Mouse (Mus musculus): ENCODE data around the gene 4931428L18Rik. TPM values are rescaled to one million over a fixed set of nuclear protein-coding genes. Genes with fewer than 3 reads are reported as not detected.

4931428L18Rik gene
- polyA plus RNA-seq (2015; fragmentation: Nextera tagmentation; extraction: Ambion mirVana): 0.25 TPM in 1 of 2 replicates, not detected in the other

GRCm38 (mm10) chr1:31222564-31222963 lies at the start of gene 4931428L18Rik, which contains the start of gene Pih1d3:
Gene 4931428L18Rik (minus strand): TSS chr1:31222684.
Gene Pih1d3 (plus strand): TSS chr1:31222838.
- H3K36me3 ChIP-seq (ENCODE audit: control insufficient read depth, insufficient read depth, low read length): no peaks in the 10 kb centered on the region
- H3K4me2 ChIP-seq (ENCODE audit: low read depth, low read length): no peak within 1 kb of the TSS
- WGBS: 78% methylated on average over 7 of the region's 7 CpGs
- no peaks in the 10 kb centered on the region for H3K4me1 ChIP-seq (ENCODE audit: control insufficient read depth, insufficient read depth, low read length)
- no peak within 1 kb of the TSS for H3K27ac ChIP-seq (ENCODE audit: low read length)
- H3K9me3 ChIP-seq (replicated peaks; ENCODE audit: control insufficient read depth, low read length): no peaks in the 10 kb centered on the region
- no peaks in the 10 kb centered on the region for H3K27me3 ChIP-seq (ENCODE audit: control insufficient read depth, insufficient read depth, low read length)
- H3K9ac ChIP-seq (ENCODE audit: low read length): no peak within 1 kb of the TSS
- H3K4me3 ChIP-seq (replicated peaks; ENCODE audit: low read length): no peak within 1 kb of the TSS
- 0 out of 2 replicates have a peak, but pooled peaks have one; percentile 29 for ATAC-seq (ENCODE audit: insufficient read depth, low FRiP score)

- ATAC-seq (ENCODE audit: insufficient read depth, low FRiP score): peak; percentile 29; the same call in 1 of the 2 replicates
- Histone ChIP-seq H3K4me2 (ENCODE audit: low read depth, low read length) (0 out of 2 replicates have a peak overlapping the region, but pooled peaks have one; percentile 6), H3K27ac (ENCODE audit: low read length) (peak overlapping the region; percentile 64), H3K4me1 (ENCODE audit: control insufficient read depth, insufficient read depth, low read length) (no peaks in the 10 kb centered on the region), H3K9ac (ENCODE audit: low read length) (no peak overlapping the region), H3K4me3 (replicated peaks; ENCODE audit: low read length) (no peak overlapping the region), H3K27me3 (ENCODE audit: control insufficient read depth, insufficient read depth, low read length) (no peaks in the 10 kb centered on the region), H3K9me3 (replicated peaks; ENCODE audit: control insufficient read depth, low read length) (no peaks in the 10 kb centered on the region), H3K36me3 (ENCODE audit: control insufficient read depth, insufficient read depth, low read length) (no peaks in the 10 kb centered on the region)
- WGBS: 47% methylated on average over 10 of the region's 10 CpGs
Measured at GRCm38 (mm10) chr1:31260218-31260923, 37.9 kb upstream of the 4931428L18Rik start.

GRCm38 (mm10) chr1:31233319-31234036 lies 11.0 kb upstream of the 4931428L18Rik start:
- ATAC-seq (ENCODE audit: insufficient read depth, low FRiP score): no peak
- Histone ChIP-seq H3K36me3 (ENCODE audit: control insufficient read depth, insufficient read depth, low read length) (no peaks in the 10 kb centered on the region), H3K27ac (ENCODE audit: low read length) (no peak overlapping the region), H3K27me3 (ENCODE audit: control insufficient read depth, insufficient read depth, low read length) (no peaks in the 10 kb centered on the region), H3K9me3 (replicated peaks; ENCODE audit: control insufficient read depth, low read length) (no peaks in the 10 kb centered on the region), H3K4me2 (ENCODE audit: low read depth, low read length) (no peak overlapping the region), H3K4me1 (ENCODE audit: control insufficient read depth, insufficient read depth, low read length) (no peaks in the 10 kb centered on the region), H3K4me3 (replicated peaks; ENCODE audit: low read length) (no peak overlapping the region), H3K9ac (ENCODE audit: low read length) (no peak overlapping the region)

GRCm38 (mm10) chr1:31220599-31221250 lies 1.8 kb downstream of the 4931428L18Rik start:
- Histone ChIP-seq H3K27ac (ENCODE audit: low read length) (no peak overlapping the region), H3K4me1 (ENCODE audit: control insufficient read depth, insufficient read depth, low read length) (no peaks in the 10 kb centered on the region), H3K4me3 (replicated peaks; ENCODE audit: low read length) (no peak overlapping the region), H3K27me3 (ENCODE audit: control insufficient read depth, insufficient read depth, low read length) (no peaks in the 10 kb centered on the region), H3K4me2 (ENCODE audit: low read depth, low read length) (no peak overlapping the region), H3K36me3 (ENCODE audit: control insufficient read depth, insufficient read depth, low read length) (no peaks in the 10 kb centered on the region), H3K9me3 (replicated peaks; ENCODE audit: control insufficient read depth, low read length) (no peaks in the 10 kb centered on the region), H3K9ac (ENCODE audit: low read length) (no peak overlapping the region)
- WGBS: 93% methylated on average over 4 of the region's 4 CpGs
- ATAC-seq (ENCODE audit: insufficient read depth, low FRiP score): no peak

- Histone ChIP-seq H3K4me3 (replicated peaks; ENCODE audit: low read length) (no peak overlapping the region), H3K27me3 (ENCODE audit: control insufficient read depth, insufficient read depth, low read length) (no peaks in the 10 kb centered on the region), H3K9me3 (replicated peaks; ENCODE audit: control insufficient read depth, low read length) (no peaks in the 10 kb centered on the region), H3K36me3 (ENCODE audit: control insufficient read depth, insufficient read depth, low read length) (no peaks in the 10 kb centered on the region), H3K4me2 (ENCODE audit: low read depth, low read length) (no peak overlapping the region), H3K27ac (ENCODE audit: low read length) (no peak overlapping the region; the same call in 1 of the 2 replicates), H3K4me1 (ENCODE audit: control insufficient read depth, insufficient read depth, low read length) (peaks cover 3% of the 10 kb centered on the region; the same call in 1 of the 2 replicates), H3K9ac (ENCODE audit: low read length) (no peak overlapping the region)
- WGBS: 46% methylated on average over 1 of the region's 1 CpGs
- no peak for ATAC-seq (ENCODE audit: insufficient read depth, low FRiP score)
Measured at GRCm38 (mm10) chr1:31214831-31215230, 7.7 kb downstream of the 4931428L18Rik start.

- H3K9me3 ChIP-seq (replicated peaks; ENCODE audit: control insufficient read depth, low read length): no peaks in the 10 kb centered on the region
- no peak overlapping the region for H3K9ac ChIP-seq (ENCODE audit: low read length)
- H3K27ac ChIP-seq (ENCODE audit: low read length): no peak overlapping the region
- no peak overlapping the region for H3K4me3 ChIP-seq (replicated peaks; ENCODE audit: low read length)
- 1% methylated on average over 5 of the region's 5 CpGs for WGBS
- ATAC-seq (ENCODE audit: insufficient read depth, low FRiP score): no peak
- peaks cover 3% of the 10 kb centered on the region; the same call in 1 of the 2 replicates for H3K4me1 ChIP-seq (ENCODE audit: control insufficient read depth, insufficient read depth, low read length)
- H3K4me2 ChIP-seq (ENCODE audit: low read depth, low read length): no peak overlapping the region
- H3K27me3 ChIP-seq (ENCODE audit: control insufficient read depth, insufficient read depth, low read length): no peaks in the 10 kb centered on the region
- no peaks in the 10 kb centered on the region for H3K36me3 ChIP-seq (ENCODE audit: control insufficient read depth, insufficient read depth, low read length)
Measured at GRCm38 (mm10) chr1:31210144-31210543, 12.3 kb downstream of the 4931428L18Rik start.

GRCm38 (mm10) chr1:31205770-31206169 lies 16.7 kb downstream of the 4931428L18Rik start:
- Histone ChIP-seq H3K9ac (ENCODE audit: low read length) (no peak overlapping the region), H3K27me3 (ENCODE audit: control insufficient read depth, insufficient read depth, low read length) (no peaks in the 10 kb centered on the region), H3K27ac (ENCODE audit: low read length) (no peak overlapping the region), H3K36me3 (ENCODE audit: control insufficient read depth, insufficient read depth, low read length) (no peaks in the 10 kb centered on the region), H3K4me3 (replicated peaks; ENCODE audit: low read length) (no peak overlapping the region), H3K4me2 (ENCODE audit: low read depth, low read length) (no peak overlapping the region), H3K9me3 (replicated peaks; ENCODE audit: control insufficient read depth, low read length) (no peaks in the 10 kb centered on the region), H3K4me1 (ENCODE audit: control insufficient read depth, insufficient read depth, low read length) (no peaks in the 10 kb centered on the region)
- no peak for ATAC-seq (ENCODE audit: insufficient read depth, low FRiP score)
- 76% methylated on average over 3 of the region's 3 CpGs for WGBS

- Histone ChIP-seq H3K27ac (ENCODE audit: low read length) (no peak overlapping the region), H3K9ac (ENCODE audit: low read length) (no peak overlapping the region), H3K36me3 (ENCODE audit: control insufficient read depth, insufficient read depth, low read length) (no peaks in the 10 kb centered on the region), H3K9me3 (replicated peaks; ENCODE audit: control insufficient read depth, low read length) (no peaks in the 10 kb centered on the region), H3K27me3 (ENCODE audit: control insufficient read depth, insufficient read depth, low read length) (no peaks in the 10 kb centered on the region), H3K4me2 (ENCODE audit: low read depth, low read length) (no peak overlapping the region), H3K4me1 (ENCODE audit: control insufficient read depth, insufficient read depth, low read length) (no peaks in the 10 kb centered on the region), H3K4me3 (replicated peaks; ENCODE audit: low read length) (no peak overlapping the region)
- no peak for ATAC-seq (ENCODE audit: insufficient read depth, low FRiP score)
- 75% methylated on average over 7 of the region's 7 CpGs for WGBS
Measured at GRCm38 (mm10) chr1:31205346-31205745, 17.1 kb downstream of the 4931428L18Rik start.

GRCm38 (mm10) chr1:31203771-31204170 lies 18.7 kb downstream of the 4931428L18Rik start:
- 83% methylated on average over 10 of the region's 10 CpGs for WGBS
- H3K9me3 ChIP-seq (replicated peaks; ENCODE audit: control insufficient read depth, low read length): no peaks in the 10 kb centered on the region
- no peak overlapping the region for H3K9ac ChIP-seq (ENCODE audit: low read length)
- H3K4me2 ChIP-seq (ENCODE audit: low read depth, low read length): no peak overlapping the region
- no peaks in the 10 kb centered on the region for H3K4me1 ChIP-seq (ENCODE audit: control insufficient read depth, insufficient read depth, low read length)
- no peaks in the 10 kb centered on the region for H3K36me3 ChIP-seq (ENCODE audit: control insufficient read depth, insufficient read depth, low read length)
- ATAC-seq (ENCODE audit: insufficient read depth, low FRiP score): no peak
- H3K27me3 ChIP-seq (ENCODE audit: control insufficient read depth, insufficient read depth, low read length): no peaks in the 10 kb centered on the region
- no peak overlapping the region for H3K27ac ChIP-seq (ENCODE audit: low read length)
- H3K4me3 ChIP-seq (replicated peaks; ENCODE audit: low read length): no peak overlapping the region

Measured in stomach, embryonic 16.5 days (tissue).